Mouse (Mus musculus): ENCODE measurements around the gene Arhgef2. TPM values are rescaled to one million over a fixed set of nuclear protein-coding genes. Genes with fewer than 3 reads are reported as not detected.

The Arhgef2 gene
- total RNA-seq, 2 experiments from 2014 or later: 239 to 266 TPM

DNA sequence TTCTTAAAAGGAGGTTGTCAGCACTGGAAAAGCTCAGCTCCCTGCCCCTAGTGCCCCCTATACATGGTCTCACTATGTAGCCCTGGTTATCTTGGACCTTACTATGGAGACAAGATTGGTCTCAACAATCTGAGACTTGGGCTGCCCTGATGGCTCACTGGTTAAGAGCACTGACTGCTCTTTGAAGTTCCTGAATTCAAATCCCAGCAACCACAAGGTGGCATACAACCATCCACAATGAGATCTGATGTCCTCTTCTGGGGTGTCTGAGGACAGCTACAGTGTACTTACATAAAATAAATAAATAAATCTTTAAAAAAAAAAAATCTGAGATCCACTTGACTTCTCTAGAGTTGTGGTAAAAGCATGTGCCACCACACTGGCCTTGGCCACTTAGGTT is 89.8 kb downstream of the Arhgef2 start:
- Histone ChIP-seq H3K27ac (no peak overlapping the region), H3K4me3 (no peak overlapping the region)
- DNase-seq (ENCODE audit: extremely low spot score in 1 of 2, low spot score in 2 of 2): no peak
- intact Hi-C loops (cut with DNase I): no loop called here
- TF ChIP-seq CTCF (IDR thresholded peaks at IDR 0.05): no peak; the same call in none of the 2 replicates

Other genes with a start within 250 kb of the Arhgef2 start
- gene Paqr6, start 241.4 kb upstream of the Arhgef2 start, total RNA-seq (2021): 1 to 10 TPM; 8.7 to 8.8 TPM
- gene Bglap3, start 233.2 kb upstream of the Arhgef2 start, total RNA-seq (2021): under 1 TPM; 0.49 to 0.57 TPM
- gene Bglap2, start 227.3 kb upstream of the Arhgef2 start, total RNA-seq (2021): 1 to 10 TPM in 1 of 2 experiments, not detected in 1; 1.1 TPM
- gene Bglap, start 221.5 kb upstream of the Arhgef2 start, total RNA-seq (2021): 1 to 10 TPM; 1.4 to 1.6 TPM
- 1 to 10 TPM; 6.5 to 6.6 TPM for gene Pmf1, start 195.6 kb upstream of the Arhgef2 start, total RNA-seq (2021)
- gene Slc25a44, start 180.8 kb upstream of the Arhgef2 start, total RNA-seq (2021): 10 to 100 TPM; 75.8 to 77.6 TPM
- 10 to 100 TPM; 68.7 to 71.2 TPM for gene Sema4a, start 144.8 kb upstream of the Arhgef2 start, total RNA-seq (2021)
- 10 to 100 TPM; 59.3 to 61.7 TPM for gene Lmna, start 96.0 kb upstream of the Arhgef2 start, total RNA-seq (2021)
- 1 to 10 TPM; 3.2 TPM for gene Mex3a, start 73.6 kb upstream of the Arhgef2 start, total RNA-seq (2021)
- not detected for gene Rab25, start 57.7 kb upstream of the Arhgef2 start, total RNA-seq (2021)
- 10 to 100 TPM; 98.3 to 99.1 TPM for gene Lamtor2, start 52.9 kb upstream of the Arhgef2 start, total RNA-seq (2021)
- 100 to 1,000 TPM; 137 to 148 TPM for gene Ubqln4, start 52.2 kb upstream of the Arhgef2 start, total RNA-seq (2021)
- 10 to 100 TPM; 90.2 to 90.3 TPM for gene Ssr2, start 30.1 kb upstream of the Arhgef2 start, total RNA-seq (2021)
- gene Rxfp4, start 47.2 kb downstream of the Arhgef2 start, total RNA-seq (2021): not detected
- 10 to 100 TPM; 55.3 to 59.3 TPM for gene Khdc4, start 79.8 kb downstream of the Arhgef2 start, total RNA-seq (2021)
- 10 to 100 TPM; 41.1 to 45.8 TPM for gene Rit1, start 110.9 kb downstream of the Arhgef2 start, total RNA-seq (2021)
- gene Syt11, start 169.2 kb downstream of the Arhgef2 start, total RNA-seq (2021): 100 to 1,000 TPM; 513 to 521 TPM
- gene Gon4l, start 229.3 kb downstream of the Arhgef2 start, total RNA-seq (2021): 10 to 100 TPM; 46.9 to 48.3 TPM

Measured in left cerebral cortex, adult 2 months (tissue).